Comparison of ENCODE assay signal across 8 mouse cellular contexts in the genomic region with DNA sequence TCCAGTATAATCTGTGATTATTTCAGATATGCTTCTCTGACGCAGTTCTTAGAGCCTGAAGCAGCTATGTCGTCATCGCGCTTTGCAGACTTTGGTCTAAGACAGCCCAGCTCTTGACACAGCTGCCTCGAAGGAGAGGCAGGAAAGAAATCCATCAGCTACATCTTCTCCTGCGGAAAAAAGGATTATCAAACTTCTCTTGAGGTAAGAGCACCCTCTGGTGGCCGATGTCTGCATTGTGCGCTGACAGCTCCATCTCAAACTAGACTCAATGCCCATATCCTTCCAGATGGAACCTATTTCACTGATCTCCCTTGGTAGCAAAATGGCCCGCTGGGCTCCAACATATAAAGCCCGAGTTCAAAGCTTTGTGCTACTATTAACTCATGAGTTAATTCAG.
DNase-seq lines count a peak whose midpoint lies in the region; ATAC-seq and TF ChIP-seq lines count a peak whose summit lies in the region.

No protein-coding gene starts in this region.

- no peak for ATAC-seq in liver, embryonic 12.5 days
- ATAC-seq in granulocyte monocyte progenitor cell, adult 5-6 weeks (replicated peaks; ENCODE audit: poor library complexity, severe bottlenecking) = peak; percentile 83
- ATAC-seq in midbrain, postnatal 0 days (ENCODE audit: low FRiP score) = peak; percentile 84
- 0 out of 2 replicates have a peak, but pooled peaks have one; percentile 10 for ATAC-seq in stomach, embryonic 16.5 days (ENCODE audit: insufficient read depth, low FRiP score)

- H3K9me3 ChIP-seq in liver, embryonic 12.5 days (replicated peaks) = no peaks in the 10 kb centered on the region
- H3K9me3 ChIP-seq in midbrain, postnatal 0 days (ENCODE audit: low read length) = no peaks in the 10 kb centered on the region
- H3K9me3 ChIP-seq in stomach, embryonic 16.5 days (replicated peaks; ENCODE audit: control insufficient read depth, low read length) = no peaks in the 10 kb centered on the region

- H3K36me3 ChIP-seq in liver, embryonic 12.5 days = no peaks in the 10 kb centered on the region
- H3K36me3 ChIP-seq in midbrain, postnatal 0 days (ENCODE audit: insufficient read depth, low read length) = no peaks in the 10 kb centered on the region
- no peaks in the 10 kb centered on the region for H3K36me3 ChIP-seq in stomach, embryonic 16.5 days (ENCODE audit: control insufficient read depth, insufficient read depth, low read length)

- no peak overlapping the region for H3K9ac ChIP-seq in liver, embryonic 12.5 days
- no peak overlapping the region for H3K9ac ChIP-seq in midbrain, postnatal 0 days (replicated peaks; ENCODE audit: low read length, poor library complexity, severe bottlenecking)
- peak overlapping the region; percentile 27; the same call in 1 of the 2 replicates for H3K9ac ChIP-seq in stomach, embryonic 16.5 days (ENCODE audit: low read length)

- peak; percentile 93 for TF ChIP-seq CTCF in midbrain, postnatal 0 days (IDR thresholded peaks at IDR 0.05)

- WGBS in liver, embryonic 12.5 days (ENCODE audit: insufficient replicate concordance) = 11% methylated on average over 10 of the region's 10 CpGs
- WGBS in midbrain, postnatal 0 days = 7% methylated on average over 10 of the region's 10 CpGs
- 10% methylated on average over 10 of the region's 10 CpGs for WGBS in stomach, embryonic 16.5 days

- H3K4me3 ChIP-seq in liver, embryonic 12.5 days = no peak overlapping the region
- H3K4me3 ChIP-seq in midbrain, postnatal 0 days (ENCODE audit: low read depth, low read length) = 0 out of 2 replicates have a peak overlapping the region, but pooled peaks have one; percentile 12
- H3K4me3 ChIP-seq in stomach, embryonic 16.5 days (replicated peaks; ENCODE audit: low read length) = peak overlapping the region; percentile 15

- intact Hi-C loops in left cerebral cortex, postnatal 4 days (cut with DNase I) = loop anchor here (5.0 kb wide), 2 partner anchors 183 to 423 kb away; no protein-coding TSS in a partner anchor

- H3K4me2 ChIP-seq in liver, embryonic 12.5 days = no peak overlapping the region
- peak overlapping the region; percentile 30; the same call in 1 of the 2 replicates for H3K4me2 ChIP-seq in midbrain, postnatal 0 days (ENCODE audit: low read depth, low read length, poor library complexity, severe bottlenecking)
- peak overlapping the region; percentile 39 for H3K4me2 ChIP-seq in stomach, embryonic 16.5 days (ENCODE audit: low read depth, low read length)

- peak; percentile 60 for DNase-seq in liver
- DNase-seq in embryo, embryonic 11.5 days (ENCODE audit: low read depth, low spot score) = peak; percentile 63
- DNase-seq in kidney, adult 18-20 months = peak; percentile 73
- DNase-seq in left cerebral cortex, postnatal 4 days = peak; percentile 80
- peak; percentile 87 for DNase-seq in midbrain, postnatal 0 days (ENCODE audit: low spot score)

- H3K27ac ChIP-seq in liver, embryonic 12.5 days = no peak overlapping the region
- H3K27ac ChIP-seq in midbrain, postnatal 0 days (ENCODE audit: low read depth, low read length) = no peak overlapping the region
- H3K27ac ChIP-seq in stomach, embryonic 16.5 days (ENCODE audit: low read length) = no peak overlapping the region

- H3K4me1 ChIP-seq in liver, embryonic 12.5 days = no peaks in the 10 kb centered on the region
- no peaks in the 10 kb centered on the region for H3K4me1 ChIP-seq in midbrain, postnatal 0 days (ENCODE audit: insufficient read depth, low read length)
- H3K4me1 ChIP-seq in stomach, embryonic 16.5 days (ENCODE audit: control insufficient read depth, insufficient read depth, low read length) = no peaks in the 10 kb centered on the region

- no peaks in the 10 kb centered on the region; the same call in 1 of the 2 replicates for H3K27me3 ChIP-seq in liver, embryonic 12.5 days (replicated peaks)
- H3K27me3 ChIP-seq in midbrain, postnatal 0 days (ENCODE audit: insufficient read depth, low read length) = no peaks in the 10 kb centered on the region
- H3K27me3 ChIP-seq in stomach, embryonic 16.5 days (ENCODE audit: control insufficient read depth, insufficient read depth, low read length) = no peaks in the 10 kb centered on the region
